Mouse (Mus musculus): ENCODE measurements around the gene Casp3. TPM values are rescaled to one million over a fixed set of nuclear protein-coding genes. Genes with fewer than 3 reads are reported as not detected.
"Not testable (repeated sequence)": the region's sequence is repeated elsewhere in the genome, so short reads cannot be mapped to it uniquely, and the experiment has no call there.

Gene Casp3
- 10 to 100 TPM; 12.9 to 15.3 TPM for total RNA-seq (2021)

DNA sequence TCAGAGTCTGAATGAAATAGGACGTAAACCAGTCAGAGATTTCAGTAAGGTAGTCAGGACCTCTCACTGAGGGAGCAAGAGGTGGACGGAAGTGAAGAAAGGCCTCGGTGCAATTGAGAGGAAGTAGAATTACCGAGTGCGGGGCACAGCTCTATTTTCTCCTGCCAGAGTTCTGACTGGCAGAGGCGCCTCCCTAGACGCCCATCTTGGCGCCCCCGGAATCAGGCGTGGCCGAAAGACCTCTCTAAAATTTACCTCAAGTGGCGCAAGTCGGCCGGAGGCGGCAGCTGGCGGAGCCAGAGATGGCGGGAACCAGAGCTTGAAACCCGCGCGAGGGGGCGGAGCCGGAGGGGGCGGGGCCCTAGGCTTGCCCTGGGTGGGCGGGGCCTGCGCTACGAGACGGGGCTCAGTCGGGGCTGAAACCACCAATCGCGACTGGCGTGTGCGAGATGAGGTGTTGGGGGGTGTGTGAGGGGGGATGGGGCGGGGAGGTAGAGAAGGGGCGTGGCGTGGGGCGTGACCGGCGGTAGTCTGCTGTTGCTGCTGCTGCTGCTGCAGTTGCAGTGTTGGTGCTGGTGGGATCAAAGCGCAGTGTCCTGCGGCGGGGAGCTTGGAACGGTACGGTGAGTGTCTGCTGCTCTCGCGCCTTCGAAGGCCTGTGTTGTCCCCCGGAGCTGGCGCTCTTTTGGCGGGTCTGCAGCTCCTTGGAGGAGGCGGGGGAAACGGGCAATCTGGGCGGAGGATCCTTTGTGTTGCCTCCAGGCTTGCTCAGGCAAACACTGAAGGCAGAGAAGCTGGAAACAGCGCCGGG lies at the start of gene Casp3, which contains the start of gene Primpol:
Gene Casp3 (plus strand): TSS at position 413 of the 811 bp plus-strand sequence.
Gene Primpol (minus strand): TSS at position 334 of the 811 bp plus-strand sequence.
- peak; percentile 90 to 91 for DNase-seq (ENCODE audit: low spot score in 2 of 2)
- intact Hi-C loops (cut with DNase I): loop anchor here (2.0 to 5.0 kb wide), 2 partner anchors 50 to 65 kb away; partner anchors contain the start of gene Cenpu

DNA sequence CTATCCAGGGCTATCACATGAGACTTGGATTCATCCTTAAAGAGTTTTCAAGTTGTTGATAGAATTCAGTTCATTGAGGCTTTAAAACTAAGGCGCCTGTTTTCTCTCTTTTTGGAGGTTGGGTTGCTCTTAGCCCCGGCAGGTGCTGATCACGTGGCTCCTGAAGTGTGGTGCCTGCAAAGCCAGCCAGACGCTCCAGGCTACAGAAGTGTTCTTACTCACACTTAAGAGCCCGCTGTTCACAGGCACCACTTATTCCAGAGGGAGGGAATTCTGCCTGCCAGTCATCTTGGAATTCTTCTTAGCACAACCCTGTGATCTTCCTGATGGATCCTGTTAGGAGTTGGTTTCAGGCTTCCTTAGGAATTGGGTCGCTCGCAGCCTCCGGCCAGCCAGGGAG lies 49.1 kb upstream of the Casp3 start:
- peak; percentile 30 to 35 for DNase-seq (ENCODE audit: low spot score in 2 of 2)

DNA sequence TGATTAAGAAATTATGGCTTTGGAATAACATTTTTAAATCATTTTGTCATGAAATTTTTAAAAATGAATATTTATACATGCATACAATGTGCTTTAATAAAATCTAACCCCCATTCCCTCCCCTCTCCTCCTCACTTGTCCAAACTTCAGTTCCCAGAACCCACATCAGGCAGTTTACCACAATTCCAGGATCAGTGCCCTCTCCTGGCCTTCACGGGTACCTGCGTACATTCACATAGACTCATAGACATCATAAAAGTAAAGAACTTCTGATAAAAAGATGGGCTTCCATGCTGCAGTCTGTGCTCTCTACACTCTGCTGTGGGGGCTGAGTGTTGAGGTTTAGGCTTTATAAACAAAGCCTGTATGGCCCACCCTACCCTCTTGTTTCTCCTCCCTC lies 48.1 kb upstream of the Casp3 start:
- DNase-seq (ENCODE audit: low spot score in 2 of 2): no peak
- intact Hi-C loops (cut with DNase I): no loop called here

More for the DNA sequence above, 49.1 kb upstream of the Casp3 start:
- intact Hi-C loops (cut with DNase I): loop anchor here (2.0 kb wide), 1 partner anchor 49 kb away; the partner anchor contains the start of genes Casp3 and Primpol

DNA sequence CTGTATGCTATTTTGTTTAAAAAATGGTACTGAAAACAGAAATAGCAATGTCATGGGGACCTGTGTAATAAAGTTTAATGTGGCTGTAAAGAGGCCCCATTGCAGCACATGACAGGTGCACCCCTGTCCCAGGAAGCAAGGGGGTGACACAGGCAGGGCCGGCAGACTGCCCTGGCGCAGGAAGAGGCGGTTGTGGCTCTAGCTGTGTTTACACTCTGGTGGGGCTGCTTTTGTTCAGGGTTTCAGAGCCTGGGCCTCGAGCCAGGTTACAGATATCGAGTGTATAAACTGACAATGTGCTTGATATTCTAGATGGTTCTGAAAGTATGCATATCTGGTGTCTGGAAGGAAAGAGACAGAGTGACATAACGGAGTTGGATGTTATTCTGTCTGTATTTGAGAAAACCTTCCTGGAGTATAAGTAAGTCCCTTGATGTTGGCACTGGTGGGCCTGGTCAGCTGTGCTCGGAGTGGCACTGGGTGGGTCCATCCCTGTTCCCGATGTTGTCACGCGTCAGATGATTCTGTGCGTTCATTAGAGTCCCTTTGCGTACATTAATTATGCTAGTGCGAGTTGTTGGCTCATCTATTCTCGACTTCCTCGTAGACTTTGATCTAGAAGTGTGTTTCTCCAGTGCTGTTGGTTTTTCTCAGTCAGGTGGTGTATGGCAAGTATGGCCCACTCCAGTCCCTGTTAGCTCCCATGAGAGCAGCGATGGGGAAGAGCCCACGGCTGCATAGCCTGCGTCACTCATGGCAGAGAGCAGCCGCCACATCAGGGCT lies 47.2 kb upstream of the Casp3 start:
- intact Hi-C loops (cut with DNase I): no loop called here
- DNase-seq (ENCODE audit: low spot score in 2 of 2): no peak

DNA sequence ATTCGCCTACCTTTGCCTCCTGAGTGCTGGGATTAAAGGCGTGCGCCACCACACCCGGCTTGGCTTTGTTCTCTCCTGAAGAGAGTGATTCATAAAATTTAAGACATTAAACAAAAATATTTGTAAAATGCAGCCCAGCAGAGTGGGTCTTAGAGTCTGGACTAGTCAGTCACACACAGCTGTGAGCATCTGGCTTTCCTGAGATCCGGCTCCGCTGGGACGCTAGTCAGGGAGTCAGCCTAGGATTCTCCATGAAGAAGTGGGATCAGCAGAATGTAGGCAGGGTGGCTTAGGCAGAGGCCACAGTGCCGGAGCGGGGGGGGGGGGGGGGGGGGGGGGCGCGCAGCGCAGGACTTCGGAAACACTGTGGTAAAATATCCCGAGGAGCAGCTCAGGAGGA lies 46.4 kb upstream of the Casp3 start:
- intact Hi-C loops (cut with DNase I): no loop called here
- no peak for DNase-seq (ENCODE audit: low spot score in 2 of 2)

DNA sequence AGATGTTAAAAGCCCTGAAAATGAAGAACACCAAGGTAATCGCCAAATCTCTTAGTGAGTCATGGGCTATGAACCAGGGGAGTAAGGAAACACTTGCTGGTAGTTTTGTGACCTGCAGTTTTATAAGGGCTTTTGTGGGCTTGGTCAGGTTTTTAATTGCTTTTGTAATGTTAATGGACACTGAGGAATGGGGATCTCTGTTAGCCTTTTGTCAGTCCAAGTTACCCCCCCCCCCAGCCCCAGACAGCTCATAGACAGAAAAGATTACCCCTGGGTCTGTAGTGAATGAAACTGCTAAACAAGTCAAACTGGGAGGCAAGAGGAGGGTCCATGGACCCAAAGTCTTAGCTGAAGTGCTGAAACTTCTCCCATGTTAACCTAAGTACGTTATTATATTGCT lies 43.6 kb upstream of the Casp3 start:
- intact Hi-C loops (cut with DNase I): no loop called here
- DNase-seq (ENCODE audit: low spot score in 2 of 2): no peak

DNA sequence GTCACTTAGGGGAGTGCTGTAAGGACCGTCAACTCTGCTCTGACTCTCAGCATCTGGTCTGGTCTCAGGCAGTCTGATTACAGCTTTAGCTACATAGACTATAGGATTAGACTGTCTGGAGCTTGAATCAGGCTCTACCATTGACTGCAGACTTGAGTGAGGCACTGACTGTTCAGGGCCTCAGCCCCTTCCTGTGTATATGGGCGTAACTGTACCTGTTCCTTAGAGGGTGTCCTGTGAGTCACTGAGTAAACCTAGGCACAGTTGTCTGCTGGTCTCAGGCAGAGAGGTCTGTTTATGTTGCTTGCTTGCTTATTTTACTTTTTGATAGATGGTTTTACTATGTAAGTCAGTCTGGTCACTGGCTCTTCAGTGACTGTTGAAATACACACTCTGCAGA lies 43.1 kb upstream of the Casp3 start:
- intact Hi-C loops (cut with DNase I): no loop called here
- DNase-seq (ENCODE audit: low spot score in 2 of 2): no peak

DNA sequence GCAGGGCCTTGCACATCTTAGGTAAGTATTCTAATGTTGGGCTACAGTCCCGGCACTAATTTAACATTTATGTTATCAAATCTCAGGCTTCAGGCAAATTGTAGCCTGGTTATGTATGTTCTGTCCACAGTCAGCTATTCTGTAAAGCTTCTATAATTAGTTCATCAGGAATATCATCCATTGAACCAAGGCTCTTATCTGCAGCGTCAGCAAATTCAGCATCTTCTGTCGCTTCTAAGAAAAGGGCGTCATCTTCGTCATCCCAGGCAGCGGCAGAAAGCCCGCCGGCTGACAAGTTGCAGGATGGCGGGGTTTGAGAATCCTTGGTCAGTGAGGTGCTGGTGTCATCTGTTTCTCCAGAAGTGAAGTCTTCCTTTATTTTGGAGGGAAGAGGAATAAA lies 38.3 kb upstream of the Casp3 start:
- intact Hi-C loops (cut with DNase I): no loop called here
- no peak for DNase-seq (ENCODE audit: low spot score in 2 of 2)

DNA sequence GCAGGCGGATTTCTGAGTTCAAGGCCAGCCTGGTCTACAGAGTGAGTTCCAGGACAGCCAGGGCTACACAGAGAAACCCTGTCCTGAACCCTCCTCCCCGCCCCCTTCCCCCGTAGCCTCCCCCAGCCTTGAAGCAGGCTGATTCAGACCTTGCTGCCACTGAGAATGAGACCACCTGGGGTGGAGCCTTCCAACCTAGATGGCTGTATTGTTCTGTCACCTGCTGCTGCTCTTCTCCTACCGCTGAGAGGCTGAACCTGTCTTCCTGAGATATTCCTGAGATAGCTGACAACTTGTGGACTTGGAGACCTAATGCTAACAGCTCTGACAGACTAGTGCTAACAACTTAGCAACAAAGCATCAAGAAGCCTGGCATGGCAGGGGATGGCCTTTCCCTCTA lies 32.8 kb upstream of the Casp3 start:
- DNase-seq (ENCODE audit: low spot score in 2 of 2); intact Hi-C loops (cut with DNase I): not testable (repeated sequence)

DNA sequence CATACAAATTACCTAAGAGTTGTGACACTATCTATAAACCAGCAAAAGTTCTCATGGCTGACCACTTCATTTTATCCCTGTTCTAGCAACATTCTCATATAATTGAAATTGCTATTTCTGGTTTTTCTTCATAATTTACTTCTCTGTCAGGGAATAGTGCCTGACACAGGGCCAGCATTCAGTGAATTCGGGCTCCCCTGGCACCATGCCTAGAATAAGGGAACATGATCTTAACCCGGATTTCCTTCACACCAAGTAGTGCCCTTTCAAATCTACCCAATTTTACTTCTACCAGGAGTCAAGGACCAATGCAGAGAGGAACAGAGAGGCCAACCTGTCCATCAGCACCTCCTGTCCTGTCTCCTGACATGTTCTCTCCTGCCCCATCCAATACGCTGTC lies 31.5 kb upstream of the Casp3 start:
- DNase-seq (ENCODE audit: low spot score in 2 of 2): no peak

DNA sequence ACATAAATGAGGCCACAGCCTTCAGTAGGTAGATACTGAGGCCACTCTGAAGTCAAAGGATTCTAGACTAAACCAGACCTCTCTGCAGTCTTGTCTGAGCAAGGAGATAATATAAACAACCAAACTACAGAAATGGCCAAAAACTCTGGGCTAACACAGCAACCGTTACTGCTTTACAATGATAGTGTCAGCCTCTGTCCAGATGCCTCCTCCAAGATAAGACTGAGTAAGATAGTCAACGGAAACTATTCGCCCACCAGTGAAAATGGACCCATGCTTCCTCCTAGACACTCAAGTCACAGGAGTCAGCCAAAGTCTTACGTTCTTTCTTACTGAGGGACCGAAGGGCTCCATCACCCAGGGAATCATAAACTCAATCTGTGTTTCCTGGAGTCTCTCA lies 29.2 kb upstream of the Casp3 start:
- DNase-seq (ENCODE audit: low spot score in 2 of 2): no peak
- intact Hi-C loops (cut with DNase I): no loop called here

More for the DNA sequence above, 31.5 kb upstream of the Casp3 start:
- intact Hi-C loops (cut with DNase I): no loop called here

DNA sequence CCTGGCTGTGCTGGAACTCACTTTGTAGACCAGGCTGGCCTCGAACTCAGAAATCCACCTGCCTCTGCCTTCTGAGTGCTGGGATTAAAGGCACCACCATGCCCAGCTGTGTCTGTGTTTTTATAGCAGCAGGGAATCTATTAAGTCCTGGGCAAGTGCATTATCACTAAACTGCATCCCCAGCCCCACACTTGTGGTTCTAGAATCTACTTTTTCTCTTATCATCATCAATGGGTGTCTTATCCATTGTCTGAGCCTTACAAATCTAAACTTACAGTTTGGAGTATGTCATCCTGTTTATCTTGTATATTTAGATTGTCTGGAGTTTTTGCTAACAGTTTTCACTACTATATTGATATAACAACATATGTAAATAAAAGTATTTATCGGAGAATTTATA lies 28.4 kb upstream of the Casp3 start:
- DNase-seq (ENCODE audit: low spot score in 2 of 2): no peak
- intact Hi-C loops (cut with DNase I): no loop called here

DNA sequence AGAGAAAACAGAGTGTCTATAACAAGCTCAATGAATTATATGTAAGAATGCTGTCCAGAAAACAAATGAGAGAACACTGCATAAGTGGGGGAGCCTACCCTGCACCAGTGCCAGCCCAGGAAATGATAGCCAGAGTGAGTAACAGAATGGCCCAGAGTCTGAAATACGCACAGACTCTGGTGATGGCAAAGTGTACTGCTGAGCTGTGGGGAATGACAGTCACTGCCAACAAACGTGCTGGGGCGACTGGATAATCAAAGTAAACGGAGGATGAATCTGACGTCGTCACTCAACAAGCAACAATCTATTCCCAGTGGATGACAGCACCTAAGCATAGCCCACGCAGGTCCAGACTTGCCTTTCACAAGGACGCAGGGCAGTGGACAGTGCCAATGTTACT lies 24.0 kb upstream of the Casp3 start:
- intact Hi-C loops (cut with DNase I): no loop called here
- DNase-seq (ENCODE audit: low spot score in 2 of 2): no peak

DNA sequence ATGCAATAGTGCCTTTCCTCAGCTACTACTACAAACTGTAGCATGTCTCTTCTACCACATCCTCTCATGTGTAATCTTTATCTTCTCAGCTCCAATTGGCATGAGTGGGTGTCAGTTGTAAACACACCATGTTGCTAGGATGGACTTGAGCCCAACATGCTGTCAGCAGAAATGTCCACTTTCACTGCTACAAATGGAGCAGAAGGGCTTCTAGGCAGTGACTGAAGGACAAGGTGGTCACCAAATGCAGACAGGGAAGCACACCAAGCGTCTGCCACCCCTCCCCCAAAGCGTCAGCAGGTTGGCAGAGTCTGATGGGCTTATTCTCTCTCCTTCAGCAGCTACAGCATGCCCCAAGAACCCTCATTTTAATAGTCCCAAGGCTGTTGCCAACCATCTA lies 23.3 kb upstream of the Casp3 start:
- intact Hi-C loops (cut with DNase I): no loop called here

DNA sequence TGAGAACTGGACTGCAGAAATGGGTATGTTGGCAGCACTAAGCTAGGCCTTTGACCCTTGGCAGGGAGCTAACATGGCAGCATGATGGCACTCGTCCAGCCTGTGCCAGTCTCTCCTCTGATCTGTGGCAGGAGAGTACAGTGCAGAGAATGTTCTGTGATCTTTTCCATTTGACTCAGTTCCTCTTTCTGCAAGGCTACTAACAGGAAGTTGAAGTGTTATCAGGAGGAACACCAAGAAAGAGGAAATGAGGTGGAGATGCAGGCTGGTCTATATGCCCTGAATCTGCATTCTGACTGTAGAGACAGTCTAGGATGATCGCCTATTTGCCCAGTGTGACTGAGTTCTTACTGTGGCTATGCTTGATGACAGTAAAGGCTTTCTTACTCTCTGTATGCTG lies 21.5 kb upstream of the Casp3 start:
- intact Hi-C loops (cut with DNase I): no loop called here
- no peak for DNase-seq (ENCODE audit: low spot score in 2 of 2)

More for the DNA sequence above, 23.3 kb upstream of the Casp3 start:
- DNase-seq (ENCODE audit: low spot score in 2 of 2): no peak

DNA sequence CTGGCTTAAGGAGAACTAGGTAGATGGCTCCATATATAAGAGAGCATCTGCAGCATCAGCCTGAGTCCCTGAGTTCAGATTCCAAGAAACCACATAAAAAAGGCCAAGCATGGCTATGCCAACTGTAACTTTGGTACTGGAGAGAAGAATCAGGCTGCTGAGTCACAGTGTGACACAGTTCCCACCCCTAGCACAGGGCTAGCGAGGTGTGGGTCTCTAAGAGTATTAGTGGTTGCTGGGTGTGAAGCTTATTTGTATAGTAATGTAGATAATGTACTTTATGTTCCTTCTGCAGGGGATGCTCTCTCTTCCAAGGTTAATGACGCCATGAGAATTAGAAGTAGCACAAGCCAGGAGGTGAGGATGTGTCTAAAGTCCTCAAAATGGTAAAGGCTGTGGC lies 20.6 kb upstream of the Casp3 start:
- intact Hi-C loops (cut with DNase I): no loop called here
- no peak for DNase-seq (ENCODE audit: low spot score in 2 of 2)

DNA sequence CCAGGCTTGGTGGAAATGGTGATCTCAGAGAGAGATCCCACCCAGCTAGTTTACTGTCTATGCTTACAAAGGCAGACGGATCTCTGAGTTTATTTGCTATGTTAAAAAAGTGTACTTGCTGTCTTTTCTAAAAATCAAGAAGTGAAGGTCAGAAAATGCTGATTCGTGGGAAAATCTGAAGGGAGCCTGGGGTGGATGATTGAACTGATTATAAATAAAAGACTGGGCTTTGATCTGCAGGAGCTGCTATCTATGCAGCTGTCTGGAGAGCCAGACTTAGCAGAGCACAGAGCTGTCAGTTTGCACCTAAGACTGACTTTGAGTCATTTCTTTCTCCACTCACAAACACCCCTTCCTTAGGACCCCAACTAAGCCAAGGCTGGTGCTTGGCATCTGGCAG lies 19.7 kb upstream of the Casp3 start:
- intact Hi-C loops (cut with DNase I): no loop called here
- DNase-seq (ENCODE audit: low spot score in 2 of 2): no peak

DNA sequence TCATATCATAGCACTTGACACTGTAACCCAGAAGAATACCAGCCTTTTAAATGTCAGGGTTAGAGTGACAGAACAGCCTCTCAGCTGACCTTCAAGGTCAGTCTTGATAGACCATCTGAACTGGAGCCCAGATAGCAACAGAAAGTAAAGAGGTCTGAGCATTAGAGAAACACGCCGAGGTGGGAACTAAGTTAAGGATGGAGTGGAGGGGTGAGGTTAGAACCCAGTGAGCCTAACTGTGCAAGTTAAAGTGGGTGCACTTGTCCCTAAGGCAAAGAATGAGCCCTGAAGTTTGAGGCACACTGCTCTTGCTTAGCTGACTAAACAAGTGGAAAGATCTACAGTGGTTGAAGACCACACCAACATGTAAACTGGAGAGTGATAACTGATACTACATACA lies 19.0 kb upstream of the Casp3 start:
- no peak for DNase-seq (ENCODE audit: low spot score in 2 of 2)
- intact Hi-C loops (cut with DNase I): no loop called here

DNA sequence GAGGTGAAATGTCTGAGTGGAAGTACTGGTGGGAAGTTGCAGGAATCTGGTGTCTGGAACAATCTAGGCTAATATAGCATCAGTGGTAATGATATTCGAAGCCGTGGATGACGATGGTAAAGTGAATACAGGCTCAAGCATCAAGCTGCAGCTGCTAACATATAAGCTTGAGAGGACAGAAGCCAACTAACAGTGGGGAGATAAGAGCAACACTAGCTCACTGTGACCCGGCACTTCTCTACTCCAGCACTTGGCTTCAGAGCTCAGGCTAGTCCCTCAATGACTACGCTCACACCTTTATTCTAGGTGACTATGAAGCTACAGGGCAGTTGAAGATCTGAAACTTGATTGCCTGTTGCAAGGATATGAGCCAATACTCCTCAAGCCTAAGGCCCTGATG lies 18.3 kb upstream of the Casp3 start:
- no peak for DNase-seq (ENCODE audit: low spot score in 2 of 2)
- intact Hi-C loops (cut with DNase I): no loop called here

DNA sequence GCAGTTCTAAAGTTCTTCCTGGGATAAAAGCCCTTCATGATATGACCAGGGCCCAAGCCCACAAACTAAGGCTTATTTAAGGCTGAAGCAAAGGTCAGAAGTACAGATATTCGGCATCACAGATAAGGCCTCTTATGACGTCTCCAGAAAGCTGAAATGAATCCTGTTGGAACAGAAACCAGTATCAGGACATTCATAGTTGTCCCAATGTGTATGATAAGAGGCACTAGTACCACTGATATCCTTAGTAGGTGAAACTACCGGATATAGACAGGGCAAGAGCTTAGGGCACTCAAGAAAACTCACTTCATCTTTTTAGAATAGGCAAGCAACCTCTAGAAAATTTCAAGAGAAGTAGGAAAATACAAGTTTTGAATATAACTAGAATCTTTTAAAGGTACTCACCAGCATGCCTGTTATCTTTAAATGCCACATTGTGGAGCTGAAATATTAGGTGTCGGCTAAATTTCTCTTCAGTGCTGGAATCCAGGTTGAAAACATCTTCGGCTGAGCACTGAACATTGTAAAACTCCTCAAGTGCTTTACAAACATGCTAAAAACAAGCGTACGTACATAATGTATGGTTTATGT lies 17.7 kb upstream of the Casp3 start:
- no peak for DNase-seq (ENCODE audit: low spot score in 2 of 2)
- intact Hi-C loops (cut with DNase I): no loop called here

Measured in left cerebral cortex, postnatal 36 days (tissue).